Comparison of ENCODE assay signal across 9 mouse cellular contexts in genomic region chr8:120516182-120516755, GRCm38 (mm10).
DNase-seq lines count a peak whose midpoint lies in the region; ATAC-seq and TF ChIP-seq lines count a peak whose summit lies in the region.
"Had no signal": no experiment of that assay in that cellular context is flagged by ENCODE, and none has a peak within 500 bp of the region (broad histone marks: within the 10 kb centered on the region; RNA-seq: fewer than 3 reads in every experiment).

No protein-coding gene starts in this region.

- H3K27ac ChIP-seq in gastrocnemius, adult 2 months = peak overlapping the region; percentile 43
- H3K27ac ChIP-seq in hindbrain, embryonic 13.5 days = peak overlapping the region; percentile 69
- H3K27ac ChIP-seq in midbrain, embryonic 13.5 days = peak overlapping the region; percentile 68

- H3K27me3 ChIP-seq in hindbrain, embryonic 13.5 days = no peaks in the 10 kb centered on the region
- no peaks in the 10 kb centered on the region for H3K27me3 ChIP-seq in midbrain, embryonic 13.5 days
- H3K27me3 ChIP-seq: megakaryocyte, embryonic 14.5 days had no signal

- H3K4me2 ChIP-seq in hindbrain, embryonic 13.5 days = no peak overlapping the region
- no peak overlapping the region for H3K4me2 ChIP-seq in midbrain, embryonic 13.5 days (replicated peaks)

- peaks cover 100% of the 10 kb centered on the region for H3K4me1 ChIP-seq in hindbrain, embryonic 13.5 days (replicated peaks)
- peaks cover 100% of the 10 kb centered on the region for H3K4me1 ChIP-seq in midbrain, embryonic 13.5 days (replicated peaks)

- no peak overlapping the region for H3K9ac ChIP-seq in hindbrain, embryonic 13.5 days
- no peak overlapping the region for H3K9ac ChIP-seq in midbrain, embryonic 13.5 days (replicated peaks)

- no peak overlapping the region for H3K4me3 ChIP-seq in gastrocnemius, adult 2 months
- H3K4me3 ChIP-seq in hindbrain, embryonic 13.5 days = no peak overlapping the region
- H3K4me3 ChIP-seq in midbrain, embryonic 13.5 days (replicated peaks) = no peak overlapping the region

- no peaks in the 10 kb centered on the region for H3K9me3 ChIP-seq in hindbrain, embryonic 13.5 days
- no peaks in the 10 kb centered on the region for H3K9me3 ChIP-seq in midbrain, embryonic 13.5 days
- H3K9me3 ChIP-seq: megakaryocyte, embryonic 14.5 days had no signal

- intact Hi-C loops in gastrocnemius, adult 2 months (cut with DNase I) = no loop called here

- DNase-seq in gastrocnemius, adult 2 months = peak; percentile 70
- no peak for DNase-seq in gastrocnemius, postnatal 25 days
- DNase-seq in embryo, embryonic 9.5 days (ENCODE audit: extremely low spot score) = peak; percentile 75
- no peak for DNase-seq in adrenal gland, adult 18-20 months (ENCODE audit: low spot score in 2 of 2)
- DNase-seq in gastrocnemius, adult 18-20 months (ENCODE audit: low spot score) = no peak

- 16% methylated on average over 10 of the region's 12 CpGs for WGBS in hindbrain, embryonic 13.5 days
- WGBS in midbrain, embryonic 13.5 days = 10% methylated on average over 12 of the region's 12 CpGs

- no peaks in the 10 kb centered on the region for H3K36me3 ChIP-seq in hindbrain, embryonic 13.5 days
- no peaks in the 10 kb centered on the region for H3K36me3 ChIP-seq in midbrain, embryonic 13.5 days

- no peak for ATAC-seq in hindbrain, embryonic 13.5 days (ENCODE audit: low FRiP score)
- ATAC-seq in midbrain, embryonic 13.5 days = no peak
- no peak for ATAC-seq in granulocyte monocyte progenitor cell, adult 5-6 weeks (replicated peaks; ENCODE audit: poor library complexity, severe bottlenecking)

- no peak for TF ChIP-seq CTCF in gastrocnemius, adult 2 months (IDR thresholded peaks at IDR 0.05)

Comparison
In these comparisons a context has a peak if more than half of its experiments do, and no peak if none do; other contexts are left out.
1. DNase-seq: peak in gastrocnemius, adult 2 months (single experiment) and embryo, embryonic 9.5 days (single experiment); none in gastrocnemius, postnatal 25 days (single experiment), adrenal gland, adult 18-20 months (0 of 2) and gastrocnemius, adult 18-20 months (single experiment).
2. Peak in every context shown above with its lines, with median percentiles within 50 percentile points of each other: H3K27ac ChIP-seq.